Mouse (Mus musculus) limb, embryonic 13.5 days (tissue): Measurements from ENCODE around the gene Apobec2. TPM values are rescaled to one million over a fixed set of nuclear protein-coding genes. Genes with fewer than 3 reads are reported as not detected.
A peak's percentile ranks its signal among the peaks of the same experiment; 100 is the strongest.

Experiments used
- ATAC-seq: fragments of 200-750 bp; cut with Nextera tagmentation; 2 replicates; pipeline ENCODE4 v1.8.0; 2017; ENCODE audit warnings: low read depth, moderate number of reproducible peaks, moderate TSS enrichment; ENCODE audit not compliant: low FRiP score
- H3K27ac ChIP-seq: fragments of 300-500 bp; sonication (generic); 2 replicates; pipeline ENCODE4 v1.5.1; 2015; ENCODE audit warnings: inconsistent platforms, mild to moderate bottlenecking, moderate library complexity
- H3K27me3 ChIP-seq: fragments of 300-500 bp; sonication (generic); 2 replicates; pipeline ENCODE4 v1.6.1; 2015; ENCODE audit warnings: mild to moderate bottlenecking, inconsistent platforms
- H3K36me3 ChIP-seq: fragments of 300-500 bp; sonication (generic); 2 replicates; pipeline ENCODE4 v1.6.1; 2015; ENCODE audit warnings: inconsistent platforms, mild to moderate bottlenecking, moderate library complexity
- H3K4me1 ChIP-seq: fragments of 300-500 bp; sonication (generic); 2 replicates; pipeline ENCODE4 v1.6.1; 2015; ENCODE audit warnings: inconsistent platforms
- H3K4me2 ChIP-seq: fragments of 300-500 bp; sonication (generic); replicated peaks from 2 replicates; pipeline ENCODE4 v1.6.1; 2015; ENCODE audit warnings: inconsistent platforms, mild to moderate bottlenecking, moderate library complexity
- H3K4me3 ChIP-seq: fragments of 300-500 bp; sonication (generic); 2 replicates; pipeline ENCODE4 v1.5.1; 2015; ENCODE audit warnings: moderate library complexity, mild to moderate bottlenecking, inconsistent platforms
- H3K9ac ChIP-seq: fragments of 300-500 bp; sonication (generic); 2 replicates; pipeline ENCODE4 v1.6.1; 2015; ENCODE audit warnings: mild to moderate bottlenecking, inconsistent platforms
- H3K9me3 ChIP-seq: fragments of 300-500 bp; sonication (generic); 2 replicates; pipeline ENCODE4 v1.6.1; 2016; ENCODE audit warnings: inconsistent platforms
- WGBS: fragments of 180-500 bp; shearing (Covaris S2); methylation state at CpG from one replicate; pipeline ENCODE4 v1.1.7; 2015; 5-methylcytosine and 5-hydroxymethylcytosine counted together
- polyA plus RNA-seq: library from polyadenylated mRNA; unstranded; fragments of >200 nt; fragmentation: Nextera tagmentation; extraction: Ambion mirVana; gene quantifications from 2 replicates; pipeline ENCODE4 v1.2.1, GENCODE M21; 2015

Apobec2 gene
- polyA plus RNA-seq, 1 experiment from 2014 or later, result 21.8 TPM

DNA sequence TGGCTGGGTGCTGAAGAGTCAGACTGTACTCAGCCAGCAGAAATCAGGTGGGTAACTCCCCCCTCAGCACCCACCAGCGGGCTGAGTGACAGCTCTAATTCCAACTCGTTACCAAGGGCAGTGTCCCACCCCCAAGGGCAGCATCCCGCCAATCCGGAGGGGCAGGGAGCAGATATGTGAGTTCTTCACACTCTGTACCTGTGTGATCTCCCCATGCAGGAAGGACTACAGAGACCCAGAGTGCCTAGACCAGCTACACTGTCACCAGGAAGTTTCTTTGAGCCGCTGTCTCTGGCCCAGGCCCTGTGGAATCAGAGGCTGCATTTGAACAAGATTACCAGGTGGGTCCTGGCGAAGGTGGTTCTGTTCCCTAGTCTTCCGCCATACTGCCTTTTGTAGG, 21.5 kb upstream of the Apobec2 start:
- Histone ChIP-seq H3K4me2 (no peak overlapping the region), H3K4me3 (no peak overlapping the region), H3K4me1 (no peaks in the 10 kb centered on the region), H3K27me3 (no peaks in the 10 kb centered on the region), H3K9ac (no peak overlapping the region), H3K27ac (no peak overlapping the region), H3K9me3 (no peaks in the 10 kb centered on the region), H3K36me3 (no peaks in the 10 kb centered on the region)
- 50% methylated on average over 7 of the region's 7 CpGs for WGBS
- ATAC-seq, result no peak

GRCm38 (mm10) chr17:48453489-48453888, 20.8 kb upstream of the Apobec2 start:
- H3K9ac ChIP-seq, result no peak overlapping the region
- no peaks in the 10 kb centered on the region for H3K36me3 ChIP-seq
- no peak overlapping the region for H3K4me3 ChIP-seq
- no peaks in the 10 kb centered on the region for H3K27me3 ChIP-seq
- H3K4me2 ChIP-seq, result no peak overlapping the region
- H3K4me1 ChIP-seq, result no peaks in the 10 kb centered on the region
- 66% methylated on average over 7 of the region's 7 CpGs for whole genome bisulfite sequencing
- no peak overlapping the region for H3K27ac ChIP-seq
- no peak for ATAC-seq
- no peaks in the 10 kb centered on the region for H3K9me3 ChIP-seq

DNA sequence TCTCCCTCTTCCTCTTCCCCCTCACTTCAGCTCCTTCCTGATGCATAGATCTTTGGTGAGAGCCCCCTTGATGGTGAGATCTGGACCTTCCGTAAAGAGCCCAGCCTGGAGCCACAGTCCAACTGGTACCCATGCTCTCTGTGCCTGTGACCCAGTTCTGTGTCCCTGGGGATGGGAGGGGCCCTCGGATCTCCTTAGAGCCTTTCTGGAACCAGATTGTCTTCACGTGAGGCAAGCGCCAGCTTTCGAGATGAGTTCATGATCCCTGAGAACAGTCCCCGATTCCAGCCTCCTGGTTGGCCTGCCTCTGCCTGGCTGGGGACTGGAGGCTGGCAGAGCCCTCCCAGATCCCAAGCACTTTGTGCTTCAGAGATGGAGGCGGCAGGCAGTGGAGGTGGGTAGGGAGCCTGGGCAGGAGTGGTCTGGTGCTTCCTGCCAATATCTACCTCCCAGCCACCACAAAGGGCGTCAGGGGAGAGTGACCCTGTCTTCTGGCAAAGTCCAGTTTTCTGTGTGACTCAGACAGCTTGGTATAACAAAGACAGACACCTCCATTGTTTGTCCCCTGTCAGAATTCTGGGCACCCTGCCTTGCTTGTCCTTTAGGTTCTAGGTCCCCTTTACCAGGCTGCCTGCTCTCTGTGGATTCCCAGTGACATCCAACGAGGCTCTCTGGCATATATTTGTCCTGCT, 19.2 kb upstream of the Apobec2 start:
- Histone ChIP-seq H3K27me3 (no peaks in the 10 kb centered on the region), H3K4me2 (no peak overlapping the region), H3K27ac (no peak overlapping the region), H3K9me3 (no peaks in the 10 kb centered on the region), H3K4me3 (no peak overlapping the region), H3K4me1 (no peaks in the 10 kb centered on the region), H3K9ac (no peak overlapping the region), H3K36me3 (no peaks in the 10 kb centered on the region)
- no peak for ATAC-seq
- WGBS, result 65% methylated on average over 9 of the region's 9 CpGs

DNA sequence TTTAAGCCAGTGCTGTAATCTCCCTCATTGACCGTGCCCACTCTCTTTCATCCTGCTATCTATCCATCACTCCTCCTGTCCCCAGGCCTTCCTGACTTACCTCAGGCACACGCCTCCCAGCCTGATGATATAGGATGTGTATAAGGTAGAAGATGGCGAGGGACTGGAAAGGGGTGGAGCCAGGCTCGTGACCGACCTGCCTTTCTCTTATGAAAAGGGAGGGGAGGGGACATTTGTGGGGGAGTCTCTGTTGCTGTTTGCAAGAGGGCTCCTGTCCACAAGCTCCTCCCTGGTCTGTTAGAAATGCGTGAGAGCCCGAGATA, 18.6 kb upstream of the Apobec2 start, which contains the start of gene Tspo2:
Gene Tspo2 (minus strand): TSS at position 170 of the 323 bp plus-strand sequence.
- Histone ChIP-seq H3K27me3 (no peaks in the 10 kb centered on the region), H3K4me1 (no peaks in the 10 kb centered on the region), H3K4me2 (no peak within 1 kb of the TSS), H3K9me3 (no peaks in the 10 kb centered on the region), H3K36me3 (no peaks in the 10 kb centered on the region), H3K4me3 (no peak within 1 kb of the TSS), H3K27ac (0 out of 2 replicates have a peak within 1 kb of the TSS, but pooled peaks have one; percentile 52), H3K9ac (no peak within 1 kb of the TSS)
- ATAC-seq, result no peak
- WGBS, result 55% methylated on average over 7 of the region's 7 CpGs

DNA sequence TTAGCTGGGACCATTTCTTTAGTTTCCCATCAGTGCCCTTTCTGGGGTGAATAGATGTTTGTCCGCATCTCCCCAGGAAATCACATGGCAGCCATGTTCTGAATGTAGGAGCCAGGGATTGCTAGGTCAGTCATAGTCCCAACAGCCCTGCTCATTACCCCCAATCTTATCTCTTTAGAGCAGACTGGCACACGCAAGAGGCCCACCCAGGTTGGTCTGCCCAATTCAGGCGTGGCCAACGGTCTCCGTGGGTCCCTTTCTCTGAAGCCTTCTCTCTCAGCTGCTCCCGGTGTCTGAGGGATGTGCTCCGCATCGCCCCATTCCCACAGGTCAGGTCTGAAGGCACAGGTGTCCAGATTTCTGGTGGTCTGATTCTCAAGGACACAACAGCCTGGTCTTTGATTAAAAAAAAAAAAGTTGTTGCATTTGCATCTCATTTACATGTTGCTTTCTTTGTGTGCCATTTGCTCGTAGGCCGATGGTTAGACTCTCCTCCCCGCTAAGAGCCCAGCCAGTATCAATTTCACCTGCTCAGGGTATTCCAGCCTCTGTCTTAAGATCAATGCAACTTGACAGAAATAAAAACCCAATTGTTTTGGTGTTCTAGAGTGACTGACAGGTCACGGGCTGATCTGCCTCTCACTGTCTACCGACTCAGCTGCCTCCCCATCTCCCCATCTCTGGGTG, 18.1 kb upstream of the Apobec2 start:
- 0 out of 2 replicates have a peak overlapping the region, but pooled peaks have one; percentile 52 for H3K27ac ChIP-seq
- no peak overlapping the region for H3K4me2 ChIP-seq
- 80% methylated on average over 13 of the region's 13 CpGs for WGBS
- H3K9ac ChIP-seq, result no peak overlapping the region
- no peak overlapping the region for H3K4me3 ChIP-seq
- H3K9me3 ChIP-seq, result no peaks in the 10 kb centered on the region
- no peaks in the 10 kb centered on the region for H3K36me3 ChIP-seq
- no peak for ATAC-seq
- no peaks in the 10 kb centered on the region for H3K27me3 ChIP-seq
- H3K4me1 ChIP-seq, result no peaks in the 10 kb centered on the region

DNA sequence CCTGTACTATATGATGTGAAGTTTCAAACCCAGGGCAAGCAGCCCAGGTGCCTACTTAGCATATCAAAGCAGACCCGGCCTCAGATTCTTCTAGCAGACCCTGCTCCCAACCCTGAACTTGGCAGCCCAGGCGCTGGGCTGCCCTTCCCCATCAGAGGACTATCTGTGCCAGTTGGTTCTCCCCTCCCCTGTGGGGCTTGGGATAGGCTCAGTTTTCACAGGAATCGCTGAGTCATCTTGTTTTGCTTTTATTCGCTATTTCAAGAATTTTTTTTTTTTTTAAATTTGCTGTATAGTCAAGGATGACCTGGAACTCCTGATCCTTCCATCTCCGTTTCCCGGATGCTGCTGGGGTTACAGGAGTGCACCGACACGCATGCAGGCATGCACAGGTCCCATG, 14.9 kb upstream of the Apobec2 start:
- WGBS, result 73% methylated on average over 8 of the region's 8 CpGs
- H3K4me2 ChIP-seq, result no peak overlapping the region
- no peak overlapping the region for H3K9ac ChIP-seq
- H3K27ac ChIP-seq, result no peak overlapping the region
- no peaks in the 10 kb centered on the region for H3K27me3 ChIP-seq
- H3K9me3 ChIP-seq, result no peaks in the 10 kb centered on the region
- H3K4me1 ChIP-seq, result no peaks in the 10 kb centered on the region
- H3K36me3 ChIP-seq, result no peaks in the 10 kb centered on the region
- H3K4me3 ChIP-seq, result no peak overlapping the region
- no peak for ATAC-seq

- 75% methylated on average over 16 of the region's 16 CpGs for WGBS
- Histone ChIP-seq H3K27ac (no peak overlapping the region), H3K4me1 (no peaks in the 10 kb centered on the region), H3K27me3 (no peaks in the 10 kb centered on the region), H3K9ac (no peak overlapping the region), H3K4me2 (no peak overlapping the region), H3K9me3 (no peaks in the 10 kb centered on the region), H3K4me3 (no peak overlapping the region), H3K36me3 (no peaks in the 10 kb centered on the region)
- ATAC-seq, result no peak
Measured at GRCm38 (mm10) chr17:48443542-48444145, 10.9 kb upstream of the Apobec2 start.

GRCm38 (mm10) chr17:48442745-48443457, 10.2 kb upstream of the Apobec2 start:
- 49% methylated on average over 7 of the region's 7 CpGs for WGBS
- Histone ChIP-seq H3K27me3 (no peaks in the 10 kb centered on the region), H3K36me3 (no peaks in the 10 kb centered on the region), H3K9ac (no peak overlapping the region), H3K4me1 (peaks cover 2% of the 10 kb centered on the region; the same call in 1 of the 2 replicates), H3K4me2 (no peak overlapping the region), H3K27ac (no peak overlapping the region), H3K9me3 (no peaks in the 10 kb centered on the region), H3K4me3 (no peak overlapping the region)
- 0 out of 2 replicates have a peak, but pooled peaks have one; percentile 37 for ATAC-seq

GRCm38 (mm10) chr17:48437421-48437911, 4.7 kb upstream of the Apobec2 start:
- H3K4me2 ChIP-seq, result peak overlapping the region; percentile 11; the same call in 1 of the 2 replicates
- H3K9me3 ChIP-seq, result no peaks in the 10 kb centered on the region
- no peak overlapping the region for H3K4me3 ChIP-seq
- ATAC-seq, result peak; percentile 84
- WGBS, result 25% methylated on average over 7 of the region's 7 CpGs
- H3K27ac ChIP-seq, result peak overlapping the region; percentile 87
- no peak overlapping the region for H3K9ac ChIP-seq
- peaks cover 26% of the 10 kb centered on the region for H3K4me1 ChIP-seq
- no peaks in the 10 kb centered on the region for H3K36me3 ChIP-seq
- H3K27me3 ChIP-seq, result no peaks in the 10 kb centered on the region

DNA sequence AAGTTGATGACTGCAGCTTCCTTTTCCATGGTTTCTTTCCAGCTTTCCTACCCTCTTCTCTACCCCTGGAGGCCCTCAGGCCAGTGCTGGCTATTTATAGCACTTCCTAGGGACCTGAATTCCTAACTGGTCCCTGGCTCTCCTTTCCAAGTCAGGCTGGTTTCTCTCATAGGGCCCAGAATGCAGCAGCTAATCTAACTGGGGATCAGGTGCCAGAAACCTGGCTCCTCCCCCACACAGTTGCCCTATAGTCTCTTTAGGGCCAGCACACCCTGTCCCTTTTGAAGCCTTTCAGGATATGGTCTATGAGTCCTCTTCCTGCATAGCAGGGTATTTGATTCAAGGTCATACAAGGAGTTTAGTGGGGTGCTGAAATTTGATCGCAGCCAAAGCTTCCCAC, 3.8 kb upstream of the Apobec2 start:
- H3K4me3 ChIP-seq, result no peak overlapping the region
- WGBS, result 64% methylated on average over 1 of the region's 1 CpGs
- H3K4me1 ChIP-seq, result peaks cover 26% of the 10 kb centered on the region
- H3K36me3 ChIP-seq, result no peaks in the 10 kb centered on the region
- H3K27ac ChIP-seq, result peak overlapping the region; percentile 87
- H3K9ac ChIP-seq, result no peak overlapping the region
- no peaks in the 10 kb centered on the region for H3K9me3 ChIP-seq
- H3K4me2 ChIP-seq, result no peak overlapping the region
- H3K27me3 ChIP-seq, result no peaks in the 10 kb centered on the region
- no peak for ATAC-seq

- WGBS, result 71% methylated on average over 5 of the region's 5 CpGs
- ATAC-seq, result no peak
- no peaks in the 10 kb centered on the region for H3K36me3 ChIP-seq
- no peaks in the 10 kb centered on the region for H3K9me3 ChIP-seq
- H3K27me3 ChIP-seq, result no peaks in the 10 kb centered on the region
- H3K27ac ChIP-seq, result no peak overlapping the region
- no peak overlapping the region for H3K9ac ChIP-seq
- H3K4me3 ChIP-seq, result no peak overlapping the region
- H3K4me2 ChIP-seq, result no peak overlapping the region
- peaks cover 30% of the 10 kb centered on the region for H3K4me1 ChIP-seq
Measured at GRCm38 (mm10) chr17:48434479-48434878, 1.7 kb upstream of the Apobec2 start.
